Mouse (Mus musculus) c-Kit-negative CD71-positive TER-119-positive erythroid progenitor cells, embryonic 14.5 days (primary cell): ENCODE results near the gene Sfxn5.

Source experiments
- DNase-seq: peaks from one replicate; pipeline ENCODE4 v3.0.0-alpha.2; 2013; ENCODE audit warnings: low read depth, low spot score

Gene Sfxn5

DNA sequence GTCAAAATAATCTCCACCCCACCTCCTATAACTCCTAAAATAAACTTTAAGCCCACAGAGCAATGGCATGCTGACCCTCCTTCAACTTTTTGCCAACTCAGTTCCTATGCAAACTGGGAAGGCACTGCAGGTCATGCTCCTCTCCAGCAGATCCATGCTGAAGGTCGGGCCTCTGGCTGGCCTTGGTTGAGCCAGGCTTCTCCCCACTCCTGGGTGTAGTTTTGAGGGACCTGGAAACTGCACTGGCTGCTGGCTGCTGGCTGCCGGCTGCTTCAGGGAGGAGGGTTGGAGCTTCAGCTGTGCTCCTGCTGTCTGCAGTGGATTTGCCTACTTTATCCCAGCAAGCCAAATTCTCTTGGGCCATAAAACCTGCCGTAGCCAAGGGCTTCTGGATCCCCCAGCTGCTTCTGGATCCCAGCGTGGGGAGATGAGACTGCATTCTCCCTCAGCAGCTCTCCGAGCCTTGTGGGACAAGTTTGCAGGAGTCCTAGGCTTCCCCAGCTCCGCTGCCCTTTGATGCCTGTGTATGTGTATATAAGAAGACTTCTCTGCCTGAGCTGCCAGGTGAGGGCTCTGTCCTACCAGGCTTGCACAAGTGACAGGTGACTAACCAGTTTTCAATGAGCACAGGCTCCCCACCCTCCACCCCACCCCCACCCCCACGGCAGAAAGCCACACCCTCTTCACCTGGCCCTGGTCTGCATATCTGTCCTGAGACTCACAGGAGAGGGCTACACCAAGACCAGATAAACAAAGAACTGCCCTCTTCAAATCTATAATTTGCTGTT, 100.2 kb downstream of the Sfxn5 start:
- DNase-seq: no peak

DNA sequence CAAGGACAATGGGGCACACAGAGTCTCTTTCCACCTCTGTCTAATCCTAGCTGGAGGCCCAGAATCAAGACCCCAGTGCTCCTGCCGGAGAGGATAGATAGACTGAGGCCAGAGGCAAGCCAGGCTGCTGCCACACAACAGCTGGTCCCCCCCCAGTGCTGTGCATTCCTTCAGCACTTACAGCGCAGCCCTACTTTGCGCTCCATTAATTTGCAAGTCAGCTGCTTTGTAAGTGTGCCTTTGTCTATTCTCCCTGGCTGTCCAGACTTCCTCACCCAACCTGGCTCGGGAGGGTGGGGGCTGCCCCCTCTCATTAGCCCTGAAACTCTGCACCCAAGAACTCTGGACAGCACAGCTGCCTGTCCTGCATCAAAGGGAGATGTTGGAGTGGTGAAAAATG, 101.2 kb downstream of the Sfxn5 start:
- DNase-seq: no peak

DNA sequence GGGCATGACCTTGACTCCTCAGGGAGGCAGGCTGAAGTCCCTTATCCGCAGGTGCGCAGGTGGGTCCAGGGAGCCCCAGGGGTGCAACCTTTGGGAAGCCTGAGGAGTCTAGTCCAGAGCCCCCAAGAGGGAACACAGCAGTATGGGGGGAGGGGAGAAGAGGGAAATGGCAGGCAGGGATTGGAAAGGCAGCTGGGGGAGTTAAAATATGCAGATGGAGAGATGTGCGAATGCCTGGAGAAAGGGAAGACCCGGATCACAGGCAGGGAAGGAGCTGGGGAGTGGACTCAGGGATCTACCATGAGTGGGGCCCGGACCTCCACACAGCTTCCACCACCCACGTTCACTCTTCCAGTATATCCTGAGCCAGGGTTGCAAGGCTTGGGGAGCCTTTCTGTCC, 101.8 kb downstream of the Sfxn5 start:
- no peak for DNase-seq

DNA sequence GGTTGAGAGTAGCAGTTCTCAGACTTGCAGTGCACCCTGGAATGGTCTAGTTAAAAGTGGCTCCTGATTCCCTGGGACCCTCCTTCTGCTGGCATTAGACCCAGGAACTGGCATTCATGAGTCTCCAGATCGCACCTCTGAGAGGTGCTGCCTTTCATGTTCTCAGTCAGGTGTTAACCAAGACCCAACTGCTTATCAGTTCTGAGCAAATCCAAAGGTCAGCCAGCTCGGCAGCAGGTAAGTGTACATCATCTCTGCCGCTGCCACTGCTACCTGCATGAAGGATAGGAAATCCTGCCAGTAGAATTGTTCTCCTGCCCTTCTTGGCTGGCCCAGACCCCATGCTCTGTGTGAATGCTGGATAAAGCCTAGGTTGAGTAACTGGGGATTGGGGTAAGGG, 102.5 kb downstream of the Sfxn5 start:
- DNase-seq: no peak

DNA sequence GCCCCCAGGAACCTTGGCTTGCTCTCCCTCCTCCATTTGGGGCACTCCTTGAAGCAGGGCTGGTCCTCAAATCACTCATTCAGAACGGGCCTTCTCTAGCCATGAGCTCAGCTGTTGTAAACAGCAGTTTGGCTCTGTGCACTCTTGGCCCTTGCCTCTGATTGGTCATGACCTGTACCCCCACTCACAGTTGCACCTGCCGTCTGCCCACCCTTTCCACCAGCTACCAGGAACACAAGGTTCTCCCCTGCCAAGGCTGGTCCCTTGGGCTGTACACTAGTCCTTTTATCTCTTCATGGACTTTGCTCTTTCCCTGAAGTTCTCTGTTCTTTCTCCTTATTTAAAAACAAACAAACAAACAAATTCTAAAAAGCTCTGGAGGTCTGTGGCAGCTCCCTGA, 105.7 kb downstream of the Sfxn5 start:
- no peak for DNase-seq

DNA sequence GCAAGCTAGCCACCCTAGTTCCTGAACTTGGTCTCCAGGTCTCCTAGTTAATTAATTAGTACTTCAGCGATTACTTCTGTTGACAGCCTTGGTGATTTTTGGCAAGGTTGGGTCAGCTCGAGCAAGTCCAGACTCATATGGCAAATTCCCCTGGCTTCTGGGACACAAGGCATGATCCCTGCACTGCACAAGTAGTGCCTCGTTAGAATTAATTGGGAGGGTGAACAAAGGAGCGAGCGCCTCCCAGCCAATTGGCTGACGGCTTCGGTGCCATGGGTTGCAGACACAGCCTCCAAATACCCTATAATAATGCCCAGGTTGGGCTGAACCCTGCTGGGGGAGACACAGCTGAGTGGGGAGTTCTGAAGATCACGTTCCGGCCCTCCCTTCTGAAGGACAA, 106.7 kb downstream of the Sfxn5 start:
- DNase-seq: no peak

DNA sequence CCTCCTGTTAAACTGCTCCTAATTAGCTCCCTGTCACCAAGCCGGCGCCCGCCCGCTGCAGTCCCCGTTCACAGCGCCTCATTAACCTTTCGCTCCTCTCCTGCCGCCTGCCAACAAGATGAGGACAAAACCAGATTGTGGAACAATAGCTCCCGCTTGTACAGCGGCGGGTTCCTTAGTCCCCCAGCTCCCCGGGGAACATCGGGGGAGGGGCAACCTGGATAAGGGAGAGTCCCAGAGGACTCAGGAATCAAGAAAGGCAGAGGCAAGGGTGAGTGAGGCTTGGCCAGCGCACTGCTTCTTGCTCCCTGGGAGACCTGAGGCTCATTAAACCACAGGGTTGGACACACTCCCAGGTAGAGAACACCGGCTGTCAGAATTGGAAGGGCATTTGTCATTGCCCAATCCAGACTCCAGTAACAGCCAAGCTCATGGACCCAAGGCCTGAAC, 108.8 kb downstream of the Sfxn5 start:
- DNase-seq: no peak

DNA sequence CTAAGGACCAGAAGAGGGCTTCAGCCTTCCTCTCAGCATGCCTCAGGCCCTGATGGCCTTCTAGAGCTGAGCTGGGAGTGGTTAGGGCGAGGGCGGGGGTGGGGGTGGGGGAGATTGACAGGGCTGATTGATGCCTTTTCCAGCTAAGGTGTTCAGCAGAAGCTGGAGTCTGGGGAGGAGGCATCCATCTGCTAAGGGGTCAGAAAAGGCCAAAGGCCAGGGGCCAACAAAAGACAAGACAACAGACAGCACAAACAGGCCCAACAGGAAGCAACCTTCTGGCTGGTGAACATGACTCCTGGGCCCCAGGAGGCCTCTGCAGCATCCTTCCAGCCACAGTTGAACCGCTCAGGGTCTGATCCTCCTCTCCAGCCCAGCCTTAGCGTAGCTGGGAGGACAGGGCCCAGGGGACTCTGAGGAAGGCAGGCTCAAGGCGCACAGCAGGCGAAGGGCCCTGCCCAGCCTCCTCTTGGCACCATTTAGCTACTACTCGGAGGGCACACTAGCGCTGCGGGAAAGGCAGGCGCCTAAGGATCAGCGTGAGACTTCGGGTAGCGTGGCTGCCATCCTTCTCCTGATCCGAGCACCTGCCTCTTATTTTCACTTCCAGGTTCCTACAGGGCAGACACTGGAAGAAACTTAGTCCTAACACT, 109.6 kb downstream of the Sfxn5 start:
- DNase-seq: no peak

DNA sequence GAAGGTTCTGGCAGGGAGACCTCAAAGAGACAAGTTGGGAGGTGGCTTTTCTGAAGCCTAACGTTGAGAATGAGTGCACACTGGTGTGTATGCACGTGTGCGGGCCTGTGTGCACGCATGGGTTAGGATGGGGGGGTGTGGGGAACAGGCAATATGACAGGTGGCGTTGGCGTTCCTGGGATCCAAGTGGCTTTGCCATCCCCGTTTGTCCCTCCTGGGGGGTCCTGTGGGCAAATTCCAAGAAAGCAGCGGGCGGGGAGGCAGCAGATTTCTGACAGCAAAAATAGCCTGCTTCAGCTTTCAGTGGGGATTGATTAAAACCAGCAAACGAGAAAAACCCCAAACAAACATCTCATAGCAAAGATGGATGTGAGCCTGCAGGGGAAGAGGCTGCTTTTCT, 110.7 kb downstream of the Sfxn5 start:
- DNase-seq: no peak

DNA sequence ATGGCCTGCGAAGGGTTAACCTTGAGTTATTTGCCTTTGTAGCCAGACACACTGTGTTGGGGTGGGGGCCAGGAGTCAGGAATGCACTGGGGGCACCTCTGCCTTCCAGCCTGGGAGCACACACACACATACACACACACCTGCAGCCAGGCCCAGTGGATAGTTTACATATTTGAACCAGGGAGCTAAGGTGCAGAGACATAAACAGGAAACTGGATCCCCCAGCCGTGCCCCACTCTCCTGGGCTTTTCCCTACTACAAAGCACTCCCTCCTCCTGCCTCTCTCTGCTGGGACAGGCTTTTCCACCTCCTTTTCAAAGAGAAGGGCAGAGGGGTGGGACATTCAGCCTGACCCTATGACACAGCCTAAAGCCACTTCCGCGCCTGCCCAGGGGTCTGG, 112.3 kb downstream of the Sfxn5 start:
- DNase-seq: no peak

DNA sequence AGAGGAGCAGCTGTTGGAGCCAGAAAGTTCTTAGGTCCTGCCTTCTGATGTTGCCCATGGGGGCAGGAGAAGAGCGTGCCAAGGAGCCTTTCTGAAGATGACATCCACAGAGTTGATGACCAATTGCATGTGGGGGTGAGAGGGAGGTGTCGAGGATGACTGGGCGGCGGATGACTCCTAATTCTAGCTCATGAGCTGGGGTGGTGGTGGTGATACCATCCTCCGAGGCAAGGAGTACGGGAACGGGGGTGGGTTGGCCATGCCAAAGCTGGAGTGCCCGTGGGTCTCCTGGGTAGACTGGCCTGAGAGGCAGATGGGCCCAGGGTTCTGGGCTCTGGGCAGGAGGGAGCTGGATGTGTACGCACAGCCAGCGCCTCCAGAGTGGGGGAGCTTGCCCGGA, 113.5 kb downstream of the Sfxn5 start:
- no peak for DNase-seq

DNA sequence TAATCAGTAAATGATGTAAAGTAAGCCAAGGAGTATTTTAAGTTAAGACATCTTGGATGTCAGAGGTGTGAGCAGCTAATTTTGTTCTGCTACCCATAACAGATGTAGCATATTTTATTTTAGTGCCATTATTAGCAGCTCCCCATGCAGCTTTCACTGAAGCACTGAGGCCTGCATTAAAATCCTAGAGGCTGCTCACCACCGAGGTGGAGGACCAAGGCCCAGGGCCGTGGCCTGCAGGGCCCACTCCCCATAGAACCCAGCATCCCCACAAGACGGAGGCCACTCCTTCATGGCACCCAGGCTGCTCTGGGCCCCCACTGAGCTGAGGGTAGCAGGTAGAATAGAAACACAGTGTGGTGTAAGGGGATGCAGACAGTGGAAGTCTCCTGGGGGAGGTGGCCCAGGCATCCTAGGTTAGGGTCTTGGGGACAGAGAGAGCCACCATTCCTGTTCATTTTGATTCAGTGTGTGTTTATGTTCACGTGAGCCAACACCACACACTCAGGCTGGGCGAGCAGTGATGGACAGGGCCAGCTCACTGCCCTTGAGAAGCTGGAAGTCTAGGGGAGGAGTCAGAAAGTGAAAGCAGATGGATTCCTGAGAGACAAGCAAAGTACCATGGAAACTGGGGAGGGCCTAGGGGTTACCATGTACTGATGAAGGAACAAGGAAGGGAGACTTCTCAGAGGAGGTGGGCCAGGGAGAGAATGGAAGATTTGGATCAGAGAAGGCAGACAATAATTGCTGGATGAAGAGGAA, 114.4 kb downstream of the Sfxn5 start:
- no peak for DNase-seq

DNA sequence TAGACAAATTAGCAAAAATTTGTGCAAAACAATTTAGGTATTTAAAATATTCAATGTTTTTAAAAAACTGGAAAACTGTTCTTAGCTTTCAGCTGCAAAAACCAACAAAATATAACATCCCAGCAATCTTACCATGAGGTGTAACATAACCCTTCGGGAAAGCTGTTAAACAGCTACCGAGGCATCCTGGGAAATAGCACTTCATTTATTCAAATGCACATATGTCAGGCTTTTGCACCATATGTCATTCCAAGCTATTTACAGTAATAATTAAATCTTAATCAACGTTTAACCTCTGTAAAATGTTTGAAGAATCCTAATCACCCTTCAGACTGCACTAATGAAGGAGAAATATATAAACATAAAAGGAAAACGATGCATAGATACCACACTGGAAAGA, 115.0 kb downstream of the Sfxn5 start:
- no peak for DNase-seq

DNA sequence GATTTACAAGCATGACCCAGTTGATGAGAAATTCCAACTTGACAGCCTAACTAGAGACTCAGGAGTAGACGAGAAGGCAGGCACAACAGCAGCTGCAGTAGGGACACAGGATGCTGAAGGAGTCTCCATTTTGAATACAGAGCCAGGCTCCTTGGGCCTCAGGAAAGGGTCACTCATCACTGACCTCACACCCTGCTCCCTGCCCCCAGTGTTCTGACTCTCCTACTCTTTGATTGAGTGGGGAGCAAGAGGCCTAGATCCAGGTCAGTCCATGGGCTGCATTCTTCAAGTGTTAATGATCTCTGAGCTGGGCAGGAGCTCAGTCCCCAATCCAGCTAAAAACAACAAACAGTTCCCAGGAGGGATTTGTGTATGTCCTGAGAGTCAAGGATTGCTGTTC, 122.5 kb downstream of the Sfxn5 start:
- no peak for DNase-seq

DNA sequence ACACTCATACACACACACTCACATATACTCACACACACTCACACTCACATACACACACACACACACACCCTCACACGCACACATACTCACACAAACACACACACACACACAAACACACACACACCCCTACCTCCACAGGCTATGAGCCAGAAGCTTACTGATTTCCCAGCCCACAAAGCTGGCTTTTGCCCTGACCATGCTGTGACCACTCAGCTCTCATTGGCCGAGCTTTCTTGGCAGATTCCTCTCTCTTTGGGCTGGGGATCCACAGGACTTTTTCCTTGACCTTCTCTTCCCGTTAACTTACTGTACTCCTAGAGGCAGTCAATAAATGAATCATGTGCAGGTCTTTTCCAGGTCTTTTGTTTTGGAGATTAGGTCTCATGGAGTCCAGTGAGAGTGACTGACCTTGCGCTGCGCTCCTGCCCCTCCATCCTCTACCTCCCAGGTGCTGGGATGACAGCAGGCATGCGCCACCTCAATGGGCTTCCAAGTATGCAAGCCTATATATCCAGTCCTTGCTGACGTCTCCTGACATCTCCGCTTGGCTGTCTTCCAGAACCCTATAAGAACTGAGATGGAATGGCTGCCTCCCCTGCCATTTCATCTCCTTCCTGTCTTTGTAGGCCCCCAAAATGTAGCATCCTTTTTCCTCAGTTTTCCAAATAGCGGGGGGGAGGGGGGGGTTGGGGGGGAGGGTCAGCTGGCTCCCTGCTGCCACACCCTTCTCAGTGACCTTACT, 123.8 kb downstream of the Sfxn5 start:
- no peak for DNase-seq

DNA sequence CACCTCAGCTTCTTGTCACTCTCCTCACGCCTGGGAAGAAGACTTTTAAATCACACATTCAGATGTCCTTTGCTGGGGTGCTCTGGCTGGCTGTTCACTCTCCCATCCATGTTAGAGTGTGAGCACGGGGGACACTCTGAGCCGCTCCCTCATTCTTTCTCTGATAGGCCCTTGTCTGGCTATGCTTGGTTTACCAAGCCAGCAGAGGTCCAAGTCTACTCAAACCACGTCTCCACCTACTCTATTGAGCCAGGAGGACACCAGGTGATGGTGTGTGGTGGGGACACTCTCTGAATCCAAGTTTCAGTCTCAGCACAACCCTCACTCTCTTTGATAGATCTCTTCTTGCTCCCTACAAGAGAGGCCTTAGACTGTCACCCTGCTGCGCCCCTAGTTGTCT, 125.9 kb downstream of the Sfxn5 start:
- DNase-seq: no peak

DNA sequence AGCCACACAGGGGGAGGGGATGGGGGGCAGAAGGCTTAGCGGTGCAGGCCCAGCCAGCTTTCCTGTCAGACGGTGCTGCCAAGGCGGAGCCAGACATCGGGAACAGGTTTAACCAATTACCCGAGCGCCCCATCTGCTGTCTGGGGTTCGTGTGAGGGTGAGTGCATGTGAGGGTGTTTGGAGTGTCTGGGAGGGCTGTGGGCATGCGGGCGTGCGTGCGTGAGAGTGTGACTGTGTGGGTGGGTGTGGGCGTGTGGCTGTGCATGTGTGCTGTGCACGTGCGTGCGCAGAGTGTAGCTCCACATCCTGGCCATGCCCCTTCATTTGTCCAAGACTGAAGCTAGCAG, 126.3 kb downstream of the Sfxn5 start:
- no peak for DNase-seq

DNA sequence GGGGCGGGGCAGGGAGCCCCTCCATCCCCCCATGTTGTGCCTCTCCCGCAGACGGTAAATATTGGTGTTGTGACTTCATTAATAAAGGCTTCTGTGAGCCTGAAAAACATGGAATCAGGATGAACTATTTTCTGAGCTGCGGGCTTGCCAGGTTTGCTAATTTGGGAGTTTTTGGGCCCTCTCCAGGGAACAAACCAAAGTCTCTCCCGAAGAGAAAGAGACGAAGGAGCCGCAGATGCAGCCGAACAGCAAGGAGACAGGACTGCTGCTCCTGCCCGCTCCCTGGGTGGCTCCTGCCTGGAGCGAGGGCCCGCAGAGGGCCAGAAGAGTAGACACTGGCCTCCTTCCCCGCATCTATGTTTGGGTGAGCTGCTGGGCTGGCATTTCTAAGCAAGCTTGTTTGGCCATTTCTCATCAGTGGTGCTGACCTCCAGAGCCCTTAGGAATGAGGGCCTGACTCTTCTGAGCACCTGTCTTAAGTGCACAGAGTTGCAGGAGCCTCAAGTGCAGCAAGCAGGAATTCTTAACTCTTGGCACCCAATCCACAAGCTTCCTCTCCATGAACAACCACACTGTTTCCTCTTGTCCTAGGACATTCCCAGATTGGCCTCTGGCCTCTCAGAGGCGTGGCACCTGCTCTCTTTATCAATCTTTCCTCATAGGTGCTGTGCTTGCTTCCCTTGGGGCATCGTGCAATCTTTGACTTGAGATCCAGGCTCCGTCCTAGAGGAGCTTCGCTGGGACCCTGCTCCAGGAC, 126.9 kb downstream of the Sfxn5 start:
- no peak for DNase-seq

DNA sequence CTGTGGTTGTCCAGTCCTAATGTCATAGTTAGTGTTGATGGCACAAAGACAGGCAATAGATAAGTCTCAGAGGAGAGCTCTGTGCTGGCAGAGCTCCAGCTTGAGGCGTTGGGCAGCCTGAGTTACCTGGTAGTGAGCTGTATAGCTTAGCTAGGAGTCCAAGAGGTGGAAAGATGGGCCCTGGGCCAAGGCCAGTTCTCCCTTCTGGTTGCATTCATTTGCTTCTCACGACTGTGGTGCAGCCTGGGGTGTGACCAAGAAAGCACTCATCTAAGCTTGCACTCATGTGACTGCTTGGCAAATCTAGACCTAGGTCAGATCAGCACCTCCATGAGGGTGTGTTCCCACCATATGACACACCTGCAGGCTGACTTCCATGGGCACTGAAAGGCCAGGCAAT, 135.3 kb downstream of the Sfxn5 start:
- DNase-seq: no peak

DNA sequence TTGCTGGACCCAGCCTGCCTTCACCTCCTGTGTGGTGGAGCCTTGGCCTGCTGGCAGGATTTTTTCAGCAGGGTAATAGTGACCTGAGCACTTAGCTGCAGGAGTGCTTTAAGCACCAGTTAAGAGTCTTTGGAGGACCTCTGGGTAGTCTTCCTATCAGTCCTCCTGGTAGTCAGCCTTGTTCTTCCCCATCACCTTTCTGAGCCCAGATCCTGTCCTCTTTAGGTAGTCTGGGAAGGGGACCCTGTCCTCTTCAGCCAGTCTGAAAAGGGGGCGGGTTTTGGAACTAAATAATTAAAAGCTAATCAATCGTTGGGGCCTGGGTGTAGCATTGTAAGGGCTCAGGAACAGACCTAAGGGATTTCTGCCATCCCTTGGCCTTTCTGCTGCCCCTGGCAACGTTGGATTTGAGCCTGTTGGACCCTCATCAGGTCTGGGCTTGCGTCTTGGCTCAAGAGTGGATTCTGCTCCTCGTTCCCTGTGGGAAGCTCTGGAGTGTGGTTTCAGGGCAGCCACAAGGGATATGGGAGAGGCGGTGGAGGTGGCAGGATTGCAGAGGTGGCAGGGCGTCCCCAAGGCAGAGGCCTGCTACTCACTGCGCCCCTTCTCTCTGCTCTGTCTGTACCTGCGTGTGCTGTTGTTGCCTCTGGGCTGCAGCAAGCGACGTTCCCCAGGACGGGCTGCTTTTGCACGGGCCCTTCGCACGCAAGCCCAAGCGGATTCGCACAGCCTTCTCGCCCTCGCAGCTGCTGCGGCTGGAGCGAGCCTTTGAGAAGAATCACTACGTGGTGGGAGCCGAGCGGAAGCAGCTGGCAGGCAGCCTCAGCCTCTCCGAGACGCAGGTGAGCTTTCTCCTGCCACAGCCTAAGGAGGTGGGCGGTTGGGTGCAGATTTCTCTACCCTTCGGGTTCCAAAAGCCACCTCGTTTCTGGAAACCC, 139.6 kb downstream of the Sfxn5 start:
- DNase-seq: no peak
